In genomic region chr9:64704073-64704840, GRCm38 (mm10) we compare ENCODE assay signal across 21 mouse cellular contexts. TPM values are rescaled to one million over a fixed set of nuclear protein-coding genes. Genes with fewer than 3 reads are reported as not detected.
DNase-seq lines count a peak whose midpoint lies in the region; ATAC-seq and TF ChIP-seq lines count a peak whose summit lies in the region.
"Had no signal": no experiment of that assay in that cellular context is flagged by ENCODE, and none has a peak within 500 bp of the region (broad histone marks: within the 10 kb centered on the region; RNA-seq: fewer than 3 reads in every experiment).

No protein-coding gene starts in this region.

- peak overlapping the region; percentile 45; the same call in 1 of the 2 replicates for H3K27ac ChIP-seq in kidney, embryonic 15.5 days
- H3K27ac ChIP-seq in bone marrow macrophage, adult 2 months (ENCODE audit: insufficient read depth, low read depth, low read length) = peak overlapping the region; percentile 40
- peak overlapping the region; percentile 31; the same call in 1 of the 2 replicates for H3K27ac ChIP-seq in small intestine, adult 2 months (ENCODE audit: insufficient read depth, low read depth, low read length)
- H3K27ac ChIP-seq: embryonic facial prominence, embryonic 15.5 days; hindbrain, embryonic 13.5 days; liver, embryonic 13.5 days; midbrain, embryonic 13.5 days had no signal

- peaks cover 37% of the 10 kb centered on the region for H3K4me1 ChIP-seq in kidney, embryonic 15.5 days
- H3K4me1 ChIP-seq in bone marrow macrophage, adult 2 months (ENCODE audit: control insufficient read depth, insufficient read depth, low read length) = peaks cover 39% of the 10 kb centered on the region
- peaks cover 36% of the 10 kb centered on the region; the same call in 1 of the 2 replicates for H3K4me1 ChIP-seq in small intestine, adult 2 months (ENCODE audit: control insufficient read depth, insufficient read depth, insufficient read length, low read length)
- H3K4me1 ChIP-seq: midbrain, embryonic 13.5 days; stomach, embryonic 15.5 days had no signal

- H3K36me3 ChIP-seq in kidney, embryonic 15.5 days = peaks cover 54% of the 10 kb centered on the region
- H3K36me3 ChIP-seq in small intestine, adult 2 months (ENCODE audit: control insufficient read depth, insufficient read depth, low read length) = peaks cover 16% of the 10 kb centered on the region

- TF ChIP-seq CTCF in bone marrow macrophage, adult 2 months (IDR thresholded peaks at IDR 0.05; ENCODE audit: low read depth, low read length) = no peak
- no peak for TF ChIP-seq CTCF in small intestine, adult 2 months (IDR thresholded peaks at IDR 0.05; ENCODE audit: extremely low read depth, insufficient read length, insufficient replicate concordance, low read depth, low read length)

- H3K4me3 ChIP-seq in kidney, embryonic 15.5 days (replicated peaks) = no peak overlapping the region
- no peak overlapping the region for H3K4me3 ChIP-seq in bone marrow macrophage, adult 2 months (ENCODE audit: insufficient read depth, low read length)
- H3K4me3 ChIP-seq in small intestine, adult 2 months (ENCODE audit: low read depth, low read length) = no peak overlapping the region
- H3K4me3 ChIP-seq: embryonic facial prominence, embryonic 15.5 days; hindbrain, embryonic 13.5 days; left cerebral cortex, adult 2 months; liver, embryonic 13.5 days; midbrain, embryonic 13.5 days; stomach, embryonic 15.5 days had no signal

- H3K9me3 ChIP-seq in kidney, embryonic 15.5 days (replicated peaks) = no peaks in the 10 kb centered on the region
- H3K9me3 ChIP-seq: embryonic facial prominence, embryonic 15.5 days; hindbrain, embryonic 13.5 days; liver, embryonic 13.5 days; midbrain, embryonic 13.5 days; stomach, embryonic 15.5 days had no signal

- intact Hi-C loops in left cerebral cortex, postnatal 25 days (cut with DNase I) = no loop called here

- DNase-seq in kidney, postnatal 14 days = no peak
- peak; percentile 31 for DNase-seq in 416B (ENCODE audit: low read depth)
- DNase-seq in c-Kit-positive CD71-positive TER-119-positive erythroid progenitor cells, embryonic 14.5 days (ENCODE audit: low spot score) = no peak
- DNase-seq in left cerebral cortex, postnatal 25 days (ENCODE audit: low spot score in 2 of 2) = no peak
- DNase-seq: cerebellum, postnatal 10 days; embryo, embryonic 11 days; gastrocnemius, postnatal 10 days; kidney, adult 18-20 months; liver, embryonic 13.5 days; lung, postnatal 10 days; right cerebral cortex, adult 18-20 months; thymus, postnatal 14 days had no signal

- 91% methylated on average over 5 of the region's 5 CpGs for WGBS in kidney, embryonic 15.5 days
- WGBS in small intestine, adult 2 months = 78% methylated on average over 5 of the region's 5 CpGs

- TF ChIP-seq POLR2A in bone marrow macrophage, adult 2 months (IDR thresholded peaks at IDR 0.05; ENCODE audit: borderline replicate concordance, low read depth, low read length) = no peak
- no peak for TF ChIP-seq POLR2A in small intestine, adult 2 months (IDR thresholded peaks at IDR 0.05; ENCODE audit: low read depth, low read length)

- ATAC-seq in kidney, embryonic 15.5 days (replicated peaks; ENCODE audit: low FRiP score) = no peak
- ATAC-seq: midbrain, embryonic 13.5 days; Patski had no signal

- 0 out of 2 replicates have a peak overlapping the region, but pooled peaks have one; percentile 2 for H3K9ac ChIP-seq in kidney, embryonic 15.5 days
- H3K9ac ChIP-seq: embryonic facial prominence, embryonic 15.5 days; hindbrain, embryonic 13.5 days; liver, embryonic 13.5 days; midbrain, embryonic 13.5 days; stomach, embryonic 15.5 days had no signal

- no peak overlapping the region for H3K4me2 ChIP-seq in kidney, embryonic 15.5 days
- H3K4me2 ChIP-seq: embryonic facial prominence, embryonic 15.5 days; hindbrain, embryonic 13.5 days; liver, embryonic 13.5 days; midbrain, embryonic 13.5 days; stomach, embryonic 15.5 days had no signal

- H3K27me3 ChIP-seq in kidney, embryonic 15.5 days = no peaks in the 10 kb centered on the region
- H3K27me3 ChIP-seq in small intestine, adult 2 months (ENCODE audit: control insufficient read depth, insufficient read depth, low read length) = no peaks in the 10 kb centered on the region
- H3K27me3 ChIP-seq: embryonic facial prominence, embryonic 15.5 days; hindbrain, embryonic 13.5 days; liver, embryonic 13.5 days; midbrain, embryonic 13.5 days; Patski; stomach, embryonic 15.5 days had no signal

RNA-seq across cellular contexts. Expression of gene Rab11a, which starts 33.3 kb away (rescaled TPM):
- 550 and 571 TPM in 2 replicates for polyA plus RNA-seq in kidney, embryonic 15.5 days (2015; fragmentation: Nextera tagmentation; extraction: Ambion mirVana)
- polyA plus RNA-seq in bone marrow macrophage, adult 2 months (2012; ENCODE audit: insufficient read depth, insufficient read length, missing spikeins) = 349 and 394 TPM in 2 replicates
- 36.8 and 74.3 TPM in 2 replicates for polyA plus RNA-seq in small intestine, adult 2 months (2012; rRNA removed)
- 100 to 1,000 TPM; 265 to 274 TPM for total RNA-seq in left cerebral cortex, postnatal 25 days (2021)
